Mouse (Mus musculus): ENCODE data around the gene Vcp. TPM values are rescaled to one million over a fixed set of nuclear protein-coding genes. Genes with fewer than 3 reads are reported as not detected.

Vcp gene
- total RNA-seq, 2 experiments from 2014 or later: 285 to 286 TPM

DNA sequence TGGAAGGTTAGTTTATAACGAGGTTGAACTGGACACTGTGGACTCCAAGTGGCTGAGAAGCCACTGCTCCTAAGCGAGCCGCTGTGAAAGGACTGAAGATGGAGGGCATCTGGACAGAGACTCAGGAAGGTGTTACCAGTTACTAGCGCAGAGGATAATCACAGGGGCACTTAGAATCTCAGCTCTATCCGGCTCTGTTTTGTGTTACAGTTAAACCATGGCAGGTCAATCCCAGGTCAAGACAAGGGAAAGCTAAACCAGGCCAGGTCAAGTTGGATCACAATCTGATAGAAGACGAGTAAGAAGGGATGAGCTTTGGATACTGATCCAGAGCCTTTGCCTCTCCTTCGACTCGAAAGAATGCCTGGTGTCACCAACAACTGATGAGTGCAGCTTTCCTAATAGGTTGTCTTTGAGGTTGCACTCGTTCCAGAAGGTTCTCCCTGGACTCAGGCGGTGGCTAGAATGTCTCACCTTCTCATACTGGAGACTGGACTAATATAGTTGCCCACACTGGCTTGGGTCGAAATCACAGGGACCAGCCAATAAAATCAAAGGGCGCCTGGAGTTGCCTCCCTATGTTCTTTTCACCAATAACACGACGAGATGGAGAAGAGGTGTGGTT, 51.1 kb downstream of the Vcp start:
- no peak for DNase-seq
- intact Hi-C loops (cut with DNase I): no loop called here

DNA sequence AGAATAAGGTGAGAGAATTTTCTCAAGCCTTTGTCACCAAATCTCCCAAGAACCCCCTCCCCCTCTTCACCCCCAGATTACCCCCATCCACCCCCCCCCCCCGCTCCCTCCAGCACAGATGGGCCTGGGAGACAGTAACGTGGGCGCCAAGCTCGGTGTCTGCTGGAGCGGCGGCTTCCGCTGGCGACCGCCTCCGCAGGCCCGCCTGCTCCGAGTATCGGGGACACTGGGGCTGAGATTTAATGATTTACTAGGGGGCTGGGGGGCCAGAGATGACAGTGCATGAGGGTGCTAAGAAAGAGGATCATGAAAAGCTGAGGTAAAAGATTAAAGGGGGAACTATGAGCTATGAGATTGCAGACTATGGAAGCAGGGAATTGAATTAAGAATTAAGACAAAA, 51.8 kb downstream of the Vcp start:
- intact Hi-C loops (cut with DNase I): no loop called here

DNA sequence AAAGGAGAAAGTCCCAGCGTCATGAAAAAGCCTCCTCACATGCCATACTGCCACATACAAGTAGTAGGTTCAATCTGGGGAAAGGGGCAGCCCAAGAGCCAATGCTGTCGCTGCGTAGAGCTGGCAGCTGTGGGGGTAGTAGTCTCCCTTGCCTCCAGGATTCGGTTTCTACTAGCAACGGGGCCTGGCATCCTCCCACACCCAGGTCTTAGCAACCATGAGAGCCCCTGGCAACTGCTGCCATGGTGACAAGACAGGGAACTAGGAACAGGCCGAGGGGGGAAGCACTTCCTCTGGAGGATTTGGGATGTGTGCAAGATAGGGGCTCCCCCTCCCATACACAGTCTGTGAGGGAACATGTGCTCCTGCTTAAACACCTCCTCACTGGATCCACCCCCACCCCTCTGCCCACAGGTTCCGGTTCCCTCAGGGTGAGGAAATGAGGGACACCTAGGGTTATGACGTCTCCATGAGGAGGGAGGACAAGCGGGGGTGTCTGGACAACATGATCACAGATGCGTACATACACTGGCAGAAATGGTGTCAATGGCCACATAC, 53.5 kb downstream of the Vcp start:
- no peak for DNase-seq
- intact Hi-C loops (cut with DNase I): loop anchor here (2.0 kb wide), 1 partner anchor 30 kb away; the partner anchor contains the start of gene Phf24

More for the DNA sequence above, 51.8 kb downstream of the Vcp start:
- no peak for DNase-seq

DNA sequence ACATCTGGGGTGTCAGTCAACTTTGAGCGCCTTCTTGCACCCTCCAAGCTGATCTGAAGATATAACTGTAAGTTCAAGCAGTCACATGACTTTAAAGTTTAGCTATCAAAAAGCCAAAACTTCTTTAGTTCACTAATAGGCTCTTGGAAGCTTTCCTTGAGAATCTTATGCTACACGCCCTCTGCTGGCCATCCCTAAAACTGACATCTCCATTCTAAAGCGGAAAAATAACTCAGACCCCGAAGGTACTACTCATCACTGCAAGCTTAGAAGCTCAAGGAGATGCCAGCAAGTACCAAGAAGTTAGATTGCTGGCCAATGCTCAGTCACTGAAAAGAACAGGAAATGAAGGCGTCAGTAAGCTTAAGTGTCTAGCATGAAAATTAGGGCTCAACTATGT, 54.4 kb downstream of the Vcp start:
- peak; percentile 56 to 73 for DNase-seq
- intact Hi-C loops (cut with DNase I): loop anchor here (2.0 kb wide), 2 partner anchors 29 to 69 kb away; partner anchors contain the start of gene Phf24

DNA sequence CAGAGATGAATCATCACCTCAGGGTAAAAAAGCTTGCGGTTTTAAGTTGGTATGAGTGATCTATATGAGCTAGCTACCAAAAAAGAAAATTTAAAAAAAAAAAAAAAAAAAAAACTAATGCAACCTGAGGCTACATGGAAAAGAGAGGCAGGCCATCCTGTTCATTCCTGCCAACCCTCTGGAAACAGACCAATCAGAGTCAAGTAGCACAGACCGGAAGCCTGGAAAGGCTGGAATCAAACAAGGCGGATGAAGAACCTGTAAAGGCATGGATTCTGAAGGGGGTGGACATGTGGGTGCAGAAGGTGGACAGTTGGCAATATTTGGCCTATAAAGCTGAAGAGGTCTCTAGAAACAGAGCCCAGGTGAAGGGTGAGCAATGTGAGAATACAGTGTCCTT, 54.9 kb downstream of the Vcp start:
- intact Hi-C loops (cut with DNase I): loop anchor here (2.0 kb wide), 1 partner anchor 69 kb away; no protein-coding TSS in a partner anchor
- no peak for DNase-seq

DNA sequence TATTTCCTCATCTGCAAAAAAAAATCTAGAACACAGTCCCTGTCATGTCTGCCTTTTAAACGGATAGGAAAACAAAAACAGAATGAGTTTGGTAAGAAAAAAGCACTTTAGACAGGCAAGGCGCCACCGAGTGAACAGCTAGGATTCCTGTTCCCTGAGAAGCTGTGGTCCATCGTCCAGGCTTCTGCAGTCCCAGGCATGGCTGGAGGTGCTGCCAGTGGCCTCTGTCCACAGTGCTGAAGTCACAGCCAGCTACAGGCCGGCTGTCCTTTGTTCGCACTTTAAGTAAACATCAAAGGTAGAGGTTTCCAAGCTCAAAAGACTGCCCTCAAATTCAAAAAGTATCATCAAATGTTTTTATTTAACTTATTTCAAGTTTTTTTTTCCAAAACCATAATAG, 55.3 kb downstream of the Vcp start:
- DNase-seq: peak; percentile 54 to 74
- intact Hi-C loops (cut with DNase I): loop anchor here (2.0 kb wide), 1 partner anchor 68 kb away; no protein-coding TSS in a partner anchor

DNA sequence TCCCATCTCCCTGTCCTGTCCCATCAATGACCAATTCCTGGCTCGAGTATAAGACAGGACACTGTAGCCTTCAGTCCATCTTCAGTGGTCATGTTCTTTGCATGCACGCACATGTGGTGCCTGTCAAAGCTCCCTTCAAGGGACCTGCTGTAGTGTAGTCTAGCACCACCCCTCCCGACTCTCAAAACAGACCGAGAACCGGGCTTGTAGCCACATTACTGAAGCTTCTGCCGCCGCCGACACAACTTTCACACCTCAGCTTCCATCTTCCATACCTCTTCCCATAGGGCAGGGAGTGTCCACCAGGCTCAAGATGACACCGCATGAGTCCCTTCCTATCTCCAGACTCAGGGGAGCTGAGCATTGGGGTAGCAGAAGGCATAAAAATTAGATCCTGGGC, 56.1 kb downstream of the Vcp start:
- intact Hi-C loops (cut with DNase I): loop anchor here (2.0 kb wide), 1 partner anchor 67 kb away; no protein-coding TSS in a partner anchor
- DNase-seq: no peak

DNA sequence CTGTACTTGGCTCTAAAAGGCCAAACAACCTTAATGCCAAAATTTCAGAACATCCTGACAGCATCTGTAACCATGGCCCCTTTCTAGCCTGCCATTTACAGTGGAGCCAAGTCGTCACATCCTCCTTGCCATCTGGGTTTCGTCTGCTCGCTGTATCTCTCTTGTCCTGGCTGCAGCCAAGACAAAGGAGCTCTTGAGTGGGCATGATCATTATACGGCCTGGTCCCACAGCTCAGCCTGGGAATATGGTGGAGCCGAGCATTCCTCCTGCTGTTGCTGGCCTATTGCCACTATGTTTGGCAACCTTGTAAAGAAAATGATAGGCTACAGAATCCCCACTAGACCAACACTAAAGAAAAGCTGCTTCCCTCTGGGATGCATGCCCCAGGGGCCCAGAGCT, 57.0 kb downstream of the Vcp start:
- no peak for DNase-seq
- intact Hi-C loops (cut with DNase I): no loop called here

DNA sequence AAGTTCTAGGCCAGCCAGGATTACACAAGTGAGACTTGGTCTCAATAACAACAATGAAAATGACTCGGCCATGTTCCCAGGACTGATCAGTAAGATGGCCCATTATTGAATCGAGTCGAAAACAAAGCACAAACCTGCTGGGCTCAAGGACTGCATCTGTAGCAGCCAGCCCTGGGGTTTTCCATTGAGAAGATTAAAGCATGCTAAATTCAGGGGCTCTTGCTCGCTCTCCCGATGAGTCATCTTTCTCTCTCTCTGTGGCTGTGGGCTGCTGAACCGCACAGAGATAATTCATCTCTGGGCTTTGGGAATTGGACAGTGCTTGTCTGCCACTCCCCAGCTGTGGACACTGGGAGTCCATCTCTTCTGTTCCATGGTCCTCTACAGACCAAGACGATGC, 58.9 kb downstream of the Vcp start:
- intact Hi-C loops (cut with DNase I): no loop called here
- DNase-seq: no peak

DNA sequence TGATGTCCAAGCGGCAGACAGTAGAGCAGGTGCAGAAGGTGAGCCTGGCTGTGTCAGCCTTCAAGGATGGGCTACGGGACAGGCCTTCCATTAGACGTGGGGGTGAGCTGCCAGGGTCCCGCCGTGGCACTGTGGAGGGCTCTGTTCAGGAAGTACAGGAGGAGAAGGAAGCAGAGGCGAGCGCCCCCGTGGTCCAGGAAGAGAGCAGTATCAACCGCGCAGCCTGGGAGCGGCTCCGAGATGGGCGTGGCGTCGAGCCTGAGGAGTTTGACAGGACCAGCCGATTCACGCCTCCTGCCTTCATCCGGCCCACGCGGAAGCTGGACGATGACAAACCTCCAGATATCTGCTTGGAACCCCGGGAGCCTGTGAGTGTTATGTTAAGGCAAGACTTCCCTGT, 66.7 kb downstream of the Vcp start:
- peak; percentile 71 to 80 for DNase-seq
- intact Hi-C loops (cut with DNase I): no loop called here

DNA sequence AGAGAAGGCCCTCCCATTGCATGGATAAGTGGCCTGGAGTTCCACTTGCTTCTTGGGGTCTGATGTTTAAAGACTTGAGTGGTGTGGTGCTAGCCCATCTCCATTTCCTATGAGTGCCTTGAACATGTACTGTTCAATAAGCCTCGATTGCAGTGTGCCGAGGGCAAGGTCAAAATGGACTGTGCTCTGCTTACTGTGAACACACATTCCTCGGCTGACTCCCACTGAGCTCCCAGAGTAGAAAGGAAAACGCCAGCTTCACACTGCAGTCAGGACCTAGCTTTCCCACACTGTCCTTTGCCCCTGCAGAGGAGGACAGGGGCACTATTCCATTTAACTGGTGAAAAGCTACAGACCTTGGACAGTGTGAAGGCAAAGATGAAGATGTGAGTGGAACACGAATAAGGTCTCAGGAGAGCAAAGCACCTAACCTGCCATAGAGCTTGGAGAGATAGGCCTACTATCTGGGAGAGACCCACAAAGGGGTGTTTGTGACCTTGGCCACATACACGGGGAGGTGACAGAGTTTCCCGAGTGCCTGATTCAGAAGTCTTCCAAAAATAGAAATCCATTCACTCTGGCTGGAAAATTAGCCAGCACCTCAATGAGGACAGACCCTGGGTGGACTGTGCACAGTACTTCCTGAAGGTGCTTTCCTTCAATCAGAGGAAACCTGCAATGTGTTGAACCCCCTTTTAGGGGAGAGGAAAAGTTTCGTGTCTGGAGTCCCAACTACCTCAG, 67.9 kb downstream of the Vcp start:
- intact Hi-C loops (cut with DNase I): no loop called here
- DNase-seq: no peak

Other genes starting within 250 kb of the Vcp start
- under 1 TPM; 0.50 to 0.66 TPM for gene Ccl19, start 243.9 kb downstream of the Vcp start, total RNA-seq (2021)
- gene Ccl21a, start 226.5 kb downstream of the Vcp start, total RNA-seq (2021): 10 to 100 TPM; 28.5 to 32.0 TPM
- gene Fam205a1, start 146.6 kb downstream of the Vcp start, total RNA-seq (2021): not detected
- not detected for gene Gm12394, start 143.7 kb downstream of the Vcp start, total RNA-seq (2021)
- gene Fam205c, start 126.3 kb downstream of the Vcp start, total RNA-seq (2021): 1 to 10 TPM; 4.0 to 4.1 TPM
- gene Phf24, start 83.8 kb downstream of the Vcp start, total RNA-seq (2021): 1 to 10 TPM; 6.0 to 8.4 TPM
- gene Dnajb5, start 50.7 kb downstream of the Vcp start, total RNA-seq (2021): 10 to 100 TPM; 68.7 to 78.0 TPM
- gene 1700022I11Rik, start 30.9 kb downstream of the Vcp start, total RNA-seq (2021): not detected
- gene Fancg, start 10.0 kb upstream of the Vcp start, total RNA-seq (2021): 1 to 10 TPM; 4.7 to 4.8 TPM
- 10 to 100 TPM; 22.1 to 24.5 TPM for gene Pigo, start 25.3 kb upstream of the Vcp start, total RNA-seq (2021)
- 10 to 100 TPM; 97.8 to 99.2 TPM for gene Stoml2, start 31.2 kb upstream of the Vcp start, total RNA-seq (2021)
- gene Fam214b, start 45.7 kb upstream of the Vcp start, total RNA-seq (2021): 10 to 100 TPM; 33.7 to 33.8 TPM
- gene Unc13b, start 58.4 kb upstream of the Vcp start, total RNA-seq (2021): 10 to 100 TPM; 20.3 to 25.2 TPM